Mouse (Mus musculus): Measurements from ENCODE around the gene Rinl.

Gene Rinl

DNA sequence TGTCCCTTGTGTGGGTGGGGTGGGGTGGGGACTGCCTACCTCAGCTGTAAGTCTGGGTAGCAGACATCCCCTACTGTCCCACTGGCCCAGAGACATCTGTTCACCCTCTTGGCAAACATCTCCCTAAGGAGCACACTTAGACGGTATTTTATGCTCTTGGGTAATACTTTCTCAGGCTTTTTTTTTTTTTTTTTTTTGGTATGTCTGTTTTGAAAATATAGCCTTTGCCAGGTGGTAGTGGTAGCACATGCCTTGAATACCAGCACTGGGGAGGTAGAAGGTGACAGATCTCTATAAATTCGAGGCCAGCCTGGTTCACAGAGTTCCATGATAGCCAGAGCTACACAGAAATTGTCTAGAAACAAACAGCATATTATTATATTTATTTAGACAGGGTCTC, 35.2 kb downstream of the Rinl start:
- no peak for DNase-seq (ENCODE audit: low spot score)

DNA sequence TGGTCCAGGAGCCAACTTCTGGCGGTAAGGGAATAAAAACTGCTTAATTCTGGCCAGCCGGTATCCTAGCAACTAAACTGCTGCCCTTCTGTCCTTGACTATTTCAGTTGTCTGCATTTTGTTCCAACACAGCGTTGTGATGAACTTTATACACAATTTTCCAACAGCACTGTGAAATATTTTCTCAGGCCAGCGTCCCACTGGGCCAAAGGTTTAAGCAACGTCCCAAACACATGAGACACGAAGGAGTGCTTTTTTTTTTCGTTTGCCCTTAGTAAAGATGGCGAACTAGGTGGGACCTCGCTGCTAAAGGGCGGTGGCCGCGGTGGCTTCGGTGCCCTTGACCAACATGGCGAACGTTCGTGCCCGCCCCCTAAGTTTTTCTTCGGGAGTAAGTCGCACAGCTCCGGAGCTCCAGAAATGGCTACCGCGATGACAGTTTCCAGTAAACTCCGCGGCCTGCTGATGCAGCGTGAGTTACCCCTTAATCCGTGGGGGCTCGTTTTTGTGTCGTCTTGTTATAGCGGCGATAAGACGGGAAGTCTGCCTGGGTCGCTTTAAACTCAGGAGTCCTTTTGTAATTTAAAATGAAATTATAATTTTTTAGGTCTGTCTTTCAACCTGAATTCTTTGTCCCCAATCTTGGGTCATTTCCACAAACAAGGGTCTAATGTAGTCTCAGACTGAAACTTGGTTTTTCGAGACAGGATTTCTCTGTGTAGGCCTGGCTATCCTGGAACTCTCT, 36.3 kb downstream of the Rinl start, which contains the start of gene Ech1:
Gene Ech1 (plus strand): TSS at position 277 of the 745 bp plus-strand sequence.
- DNase-seq (ENCODE audit: low spot score) = peak; percentile 97

DNA sequence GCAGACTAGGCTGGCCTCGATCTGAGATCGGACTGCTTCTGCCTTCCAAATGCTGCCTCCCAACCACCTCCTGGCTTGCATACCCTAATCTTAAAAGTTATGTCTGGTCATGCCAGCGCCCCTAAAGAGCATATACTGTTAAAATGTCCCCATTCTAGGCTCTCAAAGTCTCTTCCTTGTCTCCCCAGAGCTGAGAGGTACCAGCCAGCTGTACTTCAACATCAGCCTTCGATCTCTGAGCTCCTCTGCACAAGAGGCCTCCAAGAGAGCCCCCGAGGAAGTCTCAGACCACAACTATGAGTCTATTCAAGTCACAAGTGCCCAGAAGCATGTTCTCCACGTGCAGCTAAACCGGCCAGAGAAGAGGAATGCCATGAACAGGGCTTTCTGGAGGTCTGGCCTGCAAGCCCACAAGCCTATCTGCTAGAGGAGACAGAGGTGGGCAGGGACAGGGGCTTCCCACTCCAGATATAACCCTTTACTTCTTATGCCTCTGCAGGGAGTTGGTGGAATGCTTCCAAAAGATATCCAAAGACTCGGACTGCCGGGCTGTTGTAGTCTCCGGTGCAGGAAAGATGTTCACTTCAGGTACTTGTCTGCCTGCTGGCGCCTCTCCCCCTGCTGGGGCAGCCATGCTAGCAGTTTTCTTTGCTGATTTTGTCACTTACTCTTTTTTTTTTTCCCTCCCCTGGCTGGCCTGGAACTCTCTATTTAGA, 37.1 kb downstream of the Rinl start:
- DNase-seq (ENCODE audit: low spot score) = no peak

DNA sequence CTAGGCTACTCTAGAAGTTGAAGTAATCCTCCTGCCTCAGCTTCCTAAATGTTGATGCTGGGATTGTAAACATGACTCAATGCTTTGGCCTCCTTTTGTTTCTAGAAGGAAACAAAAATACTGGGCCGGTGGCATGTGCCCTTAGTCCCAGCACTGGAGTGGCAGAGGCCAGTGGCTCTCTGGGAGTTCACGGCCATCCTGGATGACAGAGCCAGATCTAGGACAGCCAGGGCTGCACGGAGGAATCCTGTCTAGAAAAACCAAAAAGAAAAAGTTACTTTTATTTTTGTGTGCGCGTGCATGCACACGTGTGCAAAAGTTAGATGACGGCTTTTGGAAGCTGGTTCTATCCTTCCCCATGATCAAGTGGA, 37.6 kb downstream of the Rinl start:
- no peak for DNase-seq (ENCODE audit: low spot score)

DNA sequence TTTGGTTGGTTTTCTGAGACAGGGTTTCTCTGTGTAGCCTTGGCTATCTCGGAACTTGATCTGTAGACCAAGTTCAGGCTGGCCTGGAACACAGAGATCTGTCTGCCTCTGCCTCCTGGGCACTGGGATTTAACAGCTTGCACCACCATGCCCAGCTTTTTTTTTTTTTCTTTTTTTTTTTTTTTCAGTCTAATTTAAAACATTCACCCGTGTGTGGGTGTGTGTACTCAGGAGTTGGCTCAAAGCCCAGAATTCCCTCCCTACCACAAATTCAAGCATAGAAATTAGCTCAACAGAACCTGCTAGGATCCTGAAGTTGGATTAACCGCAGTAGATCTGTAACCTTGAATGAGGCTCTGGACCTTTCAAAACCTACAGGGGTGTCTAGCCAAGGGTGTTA, 38.6 kb downstream of the Rinl start:
- DNase-seq (ENCODE audit: low spot score) = no peak

DNA sequence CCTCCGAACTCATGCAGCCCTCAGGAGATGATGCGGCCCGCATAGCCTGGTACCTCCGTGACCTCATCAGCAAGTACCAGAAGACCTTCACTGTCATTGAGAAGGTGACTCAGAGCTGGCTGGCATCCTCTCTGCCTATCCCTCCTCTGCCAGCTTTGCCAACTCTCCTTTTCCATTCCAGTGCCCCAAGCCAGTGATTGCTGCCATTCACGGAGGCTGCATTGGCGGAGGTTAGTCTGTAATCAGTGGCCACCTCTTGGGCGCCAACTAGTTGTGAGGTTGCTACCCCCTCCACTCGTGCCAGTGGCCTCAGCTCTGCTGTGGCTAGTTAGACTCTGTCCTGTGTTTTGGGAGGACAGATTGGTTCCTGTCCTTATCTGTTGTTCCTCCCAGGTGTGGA, 41.1 kb downstream of the Rinl start:
- no peak for DNase-seq (ENCODE audit: low spot score)

DNA sequence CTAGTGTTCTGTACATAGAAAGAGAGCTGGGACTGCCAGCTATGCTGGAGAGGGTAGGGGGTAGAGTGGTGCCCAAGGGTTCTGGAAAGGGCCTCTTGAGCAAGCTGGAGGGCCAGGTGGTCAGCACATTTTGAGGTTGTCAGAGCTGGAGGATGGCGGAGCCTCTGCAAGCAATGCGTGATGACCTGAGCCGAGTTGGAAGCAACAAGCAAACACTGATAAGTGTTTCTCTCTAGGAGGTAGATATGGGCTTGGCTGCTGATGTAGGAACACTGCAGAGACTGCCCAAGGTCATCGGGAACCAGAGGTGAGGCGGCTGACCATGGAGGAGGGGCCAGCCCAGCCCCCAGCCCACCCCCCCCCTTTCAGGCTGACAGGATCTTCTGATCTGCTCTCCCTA, 42.2 kb downstream of the Rinl start:
- no peak for DNase-seq (ENCODE audit: low spot score)

DNA sequence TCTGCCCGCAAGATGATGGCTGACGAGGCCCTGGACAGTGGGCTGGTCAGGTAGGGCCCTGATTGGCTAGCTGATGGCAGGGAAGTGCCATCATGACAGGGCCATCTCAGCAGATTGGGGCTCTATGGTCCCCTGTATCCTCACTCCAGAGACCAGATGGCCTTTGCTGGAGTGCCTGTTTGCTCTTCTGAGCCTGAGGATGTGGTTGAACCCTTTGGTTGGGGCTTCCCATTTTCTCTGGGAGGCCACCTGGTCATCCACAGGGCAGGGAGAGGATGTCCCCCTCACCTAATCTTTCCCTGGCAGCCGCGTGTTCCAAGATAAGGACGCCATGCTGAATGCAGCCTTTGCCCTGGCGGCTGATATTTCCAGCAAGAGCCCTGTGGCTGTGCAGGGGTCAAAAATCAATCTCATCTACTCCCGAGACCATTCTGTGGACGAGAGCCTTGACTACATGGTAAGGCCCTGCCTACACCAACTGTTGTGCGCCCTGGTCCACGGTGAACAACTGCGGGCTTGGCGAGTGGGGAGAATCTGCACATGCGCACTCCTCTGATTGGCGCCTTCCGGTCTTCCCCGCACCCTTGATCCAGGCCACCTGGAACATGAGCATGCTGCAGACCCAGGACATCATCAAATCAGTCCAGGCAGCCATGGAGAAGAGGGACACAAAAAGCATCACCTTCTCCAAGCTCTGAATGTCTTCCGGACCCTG, 42.8 kb downstream of the Rinl start:
- DNase-seq (ENCODE audit: low spot score) = no peak

DNA sequence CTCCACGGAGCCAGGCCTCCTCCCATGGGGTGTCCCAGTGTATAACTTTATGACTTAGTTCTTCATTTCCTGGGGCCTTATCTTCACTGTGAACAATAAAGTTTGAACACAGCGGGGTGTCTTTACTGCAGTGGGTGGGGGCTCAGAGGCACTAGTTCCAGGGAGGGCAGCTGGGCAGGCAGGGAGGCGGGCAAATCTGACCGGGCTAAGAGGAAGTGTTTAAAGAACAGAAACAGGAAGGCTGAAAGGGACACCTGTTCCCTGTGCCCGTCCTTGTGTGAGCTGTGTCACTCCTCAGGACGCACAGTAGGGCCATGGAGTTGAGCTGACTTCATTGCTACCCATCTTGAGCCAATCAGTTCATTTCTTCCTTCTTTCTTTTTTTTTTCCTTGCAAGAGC, 43.4 kb downstream of the Rinl start:
- DNase-seq (ENCODE audit: low spot score) = no peak

DNA sequence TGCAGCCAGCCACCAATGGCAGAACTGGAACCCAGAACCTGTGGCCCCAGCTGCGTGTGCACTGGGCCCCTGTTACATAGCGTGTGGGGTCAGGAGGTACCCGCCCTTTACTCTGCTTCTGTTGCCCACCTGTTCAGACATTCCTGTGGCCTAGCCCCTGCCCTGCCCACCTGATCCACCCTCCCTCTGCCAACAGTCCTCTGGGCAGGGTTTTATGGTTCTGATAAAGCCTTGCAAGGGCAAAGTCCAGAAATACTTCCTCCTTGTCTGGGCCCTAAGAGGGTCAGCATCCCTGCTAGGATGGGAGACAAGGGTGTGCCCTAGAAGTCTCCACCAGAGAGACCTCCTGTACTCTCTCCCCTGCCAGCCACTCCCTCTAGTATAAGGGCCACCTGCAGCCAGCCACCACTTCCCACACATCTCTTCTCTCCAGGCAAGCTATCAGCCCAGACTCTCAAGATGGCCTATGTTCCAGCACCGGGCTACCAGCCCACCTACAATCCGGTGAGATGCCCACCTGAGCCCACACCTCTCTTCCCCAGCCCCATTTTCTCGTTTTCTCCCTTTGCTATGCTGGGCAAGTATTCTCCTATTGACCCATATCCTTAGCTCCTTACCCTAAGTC, 45.1 kb downstream of the Rinl start, which contains the start of gene Lgals4:
Gene Lgals4 (plus strand): TSS at position 132 of the 625 bp plus-strand sequence.
- DNase-seq (ENCODE audit: low spot score) = no peak

DNA sequence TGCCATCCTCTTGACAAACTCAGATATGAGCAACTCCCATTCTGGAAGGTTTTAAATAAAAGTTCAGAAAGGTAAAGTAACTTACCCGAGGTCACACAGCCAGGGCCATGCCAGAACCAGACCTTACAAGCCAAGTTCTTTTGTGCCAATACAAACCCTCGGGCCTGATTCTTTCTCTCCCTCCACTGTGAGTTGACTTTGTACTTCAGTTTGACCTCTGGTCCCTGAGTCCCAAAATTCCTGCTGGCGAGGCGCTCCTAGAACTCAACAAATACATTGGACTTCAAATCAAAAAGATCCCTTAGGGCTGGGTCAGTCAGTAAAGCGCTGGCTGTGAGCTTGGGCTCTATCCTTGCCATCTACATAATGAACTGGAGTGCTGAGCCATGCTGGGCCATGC, 48.2 kb downstream of the Rinl start:
- DNase-seq (ENCODE audit: low spot score) = no peak

DNA sequence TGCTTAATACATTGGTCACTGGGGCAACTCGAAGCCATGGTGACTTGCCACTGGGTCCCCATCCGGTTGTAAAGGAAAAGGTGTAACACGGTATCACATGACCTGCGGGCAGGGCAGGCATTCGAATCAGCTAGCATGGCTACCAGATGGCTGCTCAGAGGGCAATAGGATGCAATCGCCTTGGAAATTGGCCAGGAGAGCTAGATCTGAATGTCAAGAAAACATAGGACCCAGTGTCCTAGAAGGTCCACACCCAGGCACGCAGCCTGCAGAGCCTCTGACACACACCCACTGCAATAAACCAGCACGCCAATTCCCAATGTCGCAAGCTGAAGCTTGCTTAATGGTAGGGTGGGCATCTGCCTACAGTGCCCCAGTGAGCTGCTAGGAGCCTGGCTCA, 49.6 kb downstream of the Rinl start:
- DNase-seq (ENCODE audit: low spot score) = no peak

DNA sequence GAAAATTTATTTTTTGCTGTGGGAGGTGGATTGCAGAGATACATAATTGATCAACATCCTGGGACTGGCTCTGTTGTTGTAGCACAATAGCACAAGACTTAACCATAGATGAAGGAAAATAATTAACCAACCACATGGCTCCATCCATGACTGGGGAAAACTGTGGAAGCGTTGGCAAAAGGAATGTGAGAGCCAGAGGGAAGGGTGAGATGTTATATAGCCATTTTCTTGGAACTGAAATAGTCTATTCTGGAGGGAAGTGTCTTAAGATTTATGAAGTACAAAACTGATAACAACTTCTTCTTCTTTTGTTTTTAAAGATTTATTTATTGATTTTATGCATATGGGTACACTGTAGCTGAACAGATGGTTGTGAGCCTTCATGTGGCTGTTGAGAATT, 58.5 kb downstream of the Rinl start:
- DNase-seq (ENCODE audit: low spot score) = no peak
